Mouse (Mus musculus): ENCODE results near the gene 4930550C14Rik.

DNA sequence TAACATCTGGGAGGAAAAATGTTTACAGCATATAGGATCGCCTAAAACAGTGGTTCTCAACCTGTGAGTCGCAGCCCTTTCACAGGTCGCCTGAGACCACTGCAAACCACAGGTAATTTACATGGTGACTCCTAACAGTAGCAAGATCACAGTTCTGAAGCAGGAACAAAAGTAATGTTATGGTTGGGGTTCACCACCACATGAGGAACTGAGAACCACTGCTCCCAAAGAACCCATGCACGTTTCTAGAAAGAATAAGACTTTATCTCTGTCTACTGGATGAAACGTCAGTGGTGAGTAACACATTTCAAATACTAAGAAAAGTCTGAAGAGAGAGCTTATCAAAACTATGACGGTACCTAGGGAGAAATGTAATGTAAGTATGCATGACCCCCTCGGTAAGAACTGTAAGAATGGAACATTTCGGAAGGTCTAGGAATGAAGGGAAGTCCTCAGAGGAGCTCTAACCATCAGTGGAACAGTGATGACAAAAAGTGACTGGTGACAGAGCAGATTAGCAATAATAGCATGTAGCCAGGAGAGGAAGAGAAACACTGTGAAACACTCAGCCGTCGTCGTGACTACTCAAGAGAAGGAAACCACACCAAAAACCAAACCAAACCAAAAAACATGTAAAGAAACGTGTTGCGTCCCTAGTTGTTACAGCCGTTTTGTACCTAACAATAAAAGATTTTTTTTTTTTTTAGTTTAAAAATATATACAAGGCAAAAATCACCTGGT lies 33.9 kb downstream of the 4930550C14Rik start:
- TF ChIP-seq CTCF (IDR thresholded peaks at IDR 0.05; ENCODE audit: control insufficient read depth, insufficient read depth, insufficient read length), result no peak
- no peak for TF ChIP-seq MYOG (IDR thresholded peaks at IDR 0.05; ENCODE audit: control insufficient read depth, extremely low read depth, insufficient read length)
- no peak for TF ChIP-seq MYOD1 (IDR thresholded peaks at IDR 0.05; ENCODE audit: control insufficient read depth, insufficient read length, low read depth)
- no peak for TF ChIP-seq MAX (IDR thresholded peaks at IDR 0.05)
